Mouse (Mus musculus) layer of hippocampus, adult 8-10 months (tissue): ENCODE data around the gene Hyal2. TPM values are rescaled to one million over a fixed set of nuclear protein-coding genes. Genes with fewer than 3 reads are reported as not detected.

ENCODE experiments used
- DNase-seq, 2 experiments: peaks; one replicate each; pipeline ENCODE4 v3.0.0; 2022; ENCODE audit warnings: low spot score in 2 of 2
- total RNA-seq, 4 experiments: library from RNA; stranded (reverse); gene quantifications; 2 replicates each; pipeline ENCODE4 v1.2.4; 2022

The Hyal2 gene
- total RNA-seq, 4 experiments from 2014 or later, result 12.9 to 16.6 (median 16.4) TPM

DNA sequence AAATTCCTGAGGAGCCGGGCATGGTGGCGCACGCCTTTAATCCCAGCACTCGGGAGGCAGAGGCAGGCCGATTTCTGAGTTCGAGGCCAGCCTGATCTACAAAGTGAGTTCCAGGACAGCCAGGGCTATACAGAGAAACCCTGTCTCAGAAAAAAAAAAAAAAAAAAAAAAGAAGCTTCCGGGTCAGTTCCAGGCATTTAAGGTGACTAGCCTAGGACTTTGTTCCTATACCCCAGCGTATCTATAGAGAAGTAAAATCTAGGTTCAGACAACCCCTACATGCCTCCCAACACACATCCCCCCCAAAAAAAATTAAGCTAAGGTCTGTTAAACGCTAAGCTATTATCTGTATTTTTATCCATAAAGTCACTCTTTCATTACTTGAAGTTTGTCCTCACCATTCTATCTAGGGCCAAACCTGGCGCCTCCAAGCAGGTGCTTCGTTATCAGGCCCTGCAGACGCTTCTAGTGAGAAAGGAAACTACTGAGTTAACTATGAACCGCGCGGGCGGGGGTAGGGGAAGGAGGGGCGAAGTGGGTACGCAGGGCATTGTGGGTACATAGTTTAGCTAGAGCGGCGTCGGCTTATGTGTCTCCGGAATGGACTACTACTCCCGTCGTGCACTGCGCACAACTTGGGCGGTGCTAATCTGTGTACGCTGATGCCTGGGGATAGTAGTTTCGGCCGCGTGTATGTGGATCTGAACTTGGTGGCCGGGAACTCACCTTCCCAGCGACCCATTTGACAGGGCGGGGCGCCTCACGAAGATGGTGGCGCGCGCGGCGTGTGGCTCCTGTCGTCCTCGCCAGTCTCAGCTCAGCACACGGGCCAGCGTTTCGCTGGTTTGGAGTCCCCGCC lies 19.5 kb downstream of the Hyal2 start, which contains the start of gene Ifrd2:
Ifrd2 (plus strand) TSS at position 669 of the 859 bp plus-strand sequence.
- peak; percentile 98 to 99 for DNase-seq

DNA sequence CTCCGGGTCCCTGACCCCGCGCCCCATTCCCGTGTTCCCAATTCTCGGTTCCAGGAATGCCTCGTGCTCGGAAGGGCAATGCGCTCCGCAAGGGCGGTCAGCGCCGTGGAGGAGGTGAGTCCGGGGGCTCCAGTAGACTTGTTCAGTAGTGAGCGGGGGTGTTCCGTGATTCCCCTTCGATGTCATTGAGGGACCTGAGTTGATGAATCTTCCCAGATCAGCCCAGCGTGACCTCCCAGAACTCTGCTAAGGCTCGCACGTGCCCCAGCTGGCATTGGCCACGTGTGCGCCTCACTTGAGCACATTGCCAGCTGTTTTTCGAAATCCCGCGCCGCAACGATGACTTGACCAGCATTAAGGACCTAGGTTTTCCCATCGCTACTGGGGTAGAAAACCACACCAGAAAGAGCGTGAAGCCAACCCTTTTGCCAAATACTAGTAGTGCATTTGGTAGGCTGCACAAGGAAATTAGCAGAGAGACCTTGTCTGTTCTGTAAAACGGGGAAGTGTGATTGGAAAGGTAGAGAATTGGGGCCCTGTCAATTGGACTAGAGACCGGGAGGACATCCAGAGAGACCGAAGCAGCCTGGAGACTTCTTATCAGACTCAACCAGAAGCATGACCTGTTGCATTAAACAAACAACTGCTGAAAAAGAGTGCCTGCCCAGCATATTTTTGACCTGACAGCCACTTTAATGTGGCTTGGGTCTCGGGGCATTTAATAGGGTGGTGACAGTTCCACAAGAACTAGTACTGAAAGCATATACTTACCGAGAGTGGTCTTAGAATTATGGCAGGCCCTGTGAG lies 20.3 kb downstream of the Hyal2 start:
- DNase-seq, result no peak

DNA sequence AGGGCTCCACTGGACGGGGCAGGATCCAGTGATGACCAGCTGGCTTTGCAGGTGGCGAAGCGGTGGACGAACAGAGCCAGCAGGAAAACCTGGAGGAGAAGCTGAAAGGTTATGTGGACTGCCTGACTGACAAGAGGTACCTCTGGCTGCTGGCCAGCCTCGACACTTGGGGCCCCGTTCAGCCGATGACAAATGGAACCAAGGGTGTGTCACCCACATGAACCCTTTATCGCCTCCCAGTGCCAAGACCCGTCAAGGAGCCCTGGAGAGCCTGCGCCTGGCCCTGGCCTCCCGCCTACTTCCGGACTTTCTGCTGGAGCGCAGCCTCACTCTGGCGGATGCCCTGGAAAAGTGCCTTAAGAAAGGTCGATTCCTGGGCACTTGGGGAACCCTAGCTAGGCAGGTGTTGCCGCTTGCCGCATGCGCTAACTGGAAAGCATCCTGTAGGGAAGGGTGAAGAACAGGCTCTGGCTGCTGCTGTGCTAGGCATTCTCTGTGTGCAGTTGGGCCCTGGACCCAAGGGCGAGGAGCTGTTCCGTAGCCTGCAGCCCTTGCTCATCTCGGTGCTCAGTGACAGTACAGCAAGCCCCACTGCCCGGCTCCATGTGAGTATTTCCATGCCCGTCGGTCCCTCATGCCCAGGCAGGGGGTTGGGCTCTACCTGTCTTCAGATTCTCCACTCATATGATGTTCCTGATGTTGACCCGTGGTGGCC lies 22.5 kb downstream of the Hyal2 start:
- no peak for DNase-seq

DNA sequence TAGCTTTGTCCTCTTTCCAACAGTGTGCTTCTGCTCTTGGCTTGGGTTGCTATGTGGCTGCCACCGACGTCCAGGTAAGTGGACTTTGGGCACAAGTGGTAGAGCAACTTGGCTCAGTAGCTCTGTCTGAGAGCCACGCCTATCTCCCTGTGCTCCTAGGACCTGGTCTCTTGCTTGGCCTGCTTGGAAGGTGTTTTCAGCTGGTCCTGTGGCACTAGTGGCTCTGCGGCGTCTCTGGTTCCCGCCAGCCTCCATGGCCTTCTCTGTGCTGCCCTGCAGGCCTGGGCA lies 23.0 kb downstream of the Hyal2 start:
- no peak for DNase-seq

DNA sequence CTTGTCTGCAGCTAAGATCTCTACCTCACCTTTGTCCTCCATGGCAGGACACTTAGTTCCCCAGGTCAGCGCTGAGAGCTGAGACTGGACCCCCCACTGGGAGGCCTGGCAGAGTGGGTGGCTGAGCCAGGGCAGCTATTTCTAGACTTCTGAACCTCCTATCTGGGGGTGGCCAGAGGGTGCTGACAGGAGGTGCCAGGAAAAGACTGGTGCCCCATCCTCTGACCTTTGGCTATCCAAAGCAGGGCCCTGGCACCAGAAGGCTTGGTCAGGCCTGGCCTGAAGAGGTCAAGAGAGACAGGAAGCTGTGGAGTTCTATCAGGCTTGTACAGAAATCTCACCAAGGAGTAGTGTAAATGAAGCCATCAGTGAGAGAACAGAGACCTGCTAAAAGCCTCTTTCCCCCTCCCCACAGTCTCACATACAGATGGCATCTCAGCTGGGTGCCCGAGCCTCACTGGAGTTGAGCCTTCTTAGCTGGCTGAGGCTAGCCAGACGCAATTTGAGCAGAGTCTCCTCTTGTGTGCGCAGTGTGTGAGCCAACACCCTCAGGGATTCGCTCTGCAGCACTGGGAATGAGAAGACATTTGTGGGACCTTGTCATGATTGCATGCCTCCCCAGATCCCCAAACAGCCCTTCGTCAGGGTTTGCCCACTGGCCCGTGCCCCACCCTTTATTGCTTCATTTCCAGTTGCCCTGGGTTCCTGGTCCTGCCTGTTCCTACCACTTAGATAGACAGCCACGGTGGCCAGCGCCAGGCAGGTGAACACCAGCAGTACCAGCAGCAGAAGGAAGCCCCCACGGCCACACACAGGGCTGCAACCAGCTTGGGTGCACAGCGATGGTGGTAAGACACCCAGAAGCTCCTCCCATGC lies 25.6 kb downstream of the Hyal2 start:
- no peak for DNase-seq

DNA sequence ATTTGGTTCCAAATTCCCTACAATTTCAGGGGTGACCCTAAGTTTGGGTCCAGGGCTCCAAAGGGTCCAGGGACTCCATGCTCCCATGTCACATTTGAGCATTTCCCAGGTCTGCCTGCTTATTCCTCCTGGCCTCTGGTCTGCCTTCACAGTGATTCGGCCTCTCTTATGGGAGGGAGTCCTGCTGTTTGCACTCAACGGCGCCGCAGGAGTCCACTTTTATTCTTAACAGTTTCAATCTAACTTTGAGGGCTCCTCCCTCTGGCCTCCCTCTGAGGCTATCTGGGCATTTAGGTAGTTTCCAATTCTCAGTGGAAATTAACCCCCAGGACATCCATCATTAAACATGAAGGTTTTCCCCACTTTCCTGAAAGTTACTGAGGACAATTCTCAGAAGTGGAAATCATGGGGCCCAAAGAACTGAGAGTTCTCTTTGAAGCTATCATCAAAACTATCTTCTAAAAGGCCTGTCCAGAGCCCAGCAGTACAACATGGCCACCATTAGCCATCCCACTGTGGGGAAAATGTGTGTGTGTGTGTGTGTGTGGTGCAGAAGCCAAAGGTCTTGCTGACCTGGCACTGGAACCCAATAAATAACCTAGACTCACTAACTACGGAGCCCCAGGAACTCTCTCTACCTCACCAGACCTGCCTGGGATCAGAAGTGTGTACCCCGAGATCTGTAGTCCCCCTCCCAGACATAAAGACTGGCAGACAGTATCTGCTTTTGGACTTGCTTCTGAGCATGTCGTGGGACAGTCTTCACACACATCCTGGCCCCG lies 26.7 kb downstream of the Hyal2 start:
- DNase-seq, result no peak

DNA sequence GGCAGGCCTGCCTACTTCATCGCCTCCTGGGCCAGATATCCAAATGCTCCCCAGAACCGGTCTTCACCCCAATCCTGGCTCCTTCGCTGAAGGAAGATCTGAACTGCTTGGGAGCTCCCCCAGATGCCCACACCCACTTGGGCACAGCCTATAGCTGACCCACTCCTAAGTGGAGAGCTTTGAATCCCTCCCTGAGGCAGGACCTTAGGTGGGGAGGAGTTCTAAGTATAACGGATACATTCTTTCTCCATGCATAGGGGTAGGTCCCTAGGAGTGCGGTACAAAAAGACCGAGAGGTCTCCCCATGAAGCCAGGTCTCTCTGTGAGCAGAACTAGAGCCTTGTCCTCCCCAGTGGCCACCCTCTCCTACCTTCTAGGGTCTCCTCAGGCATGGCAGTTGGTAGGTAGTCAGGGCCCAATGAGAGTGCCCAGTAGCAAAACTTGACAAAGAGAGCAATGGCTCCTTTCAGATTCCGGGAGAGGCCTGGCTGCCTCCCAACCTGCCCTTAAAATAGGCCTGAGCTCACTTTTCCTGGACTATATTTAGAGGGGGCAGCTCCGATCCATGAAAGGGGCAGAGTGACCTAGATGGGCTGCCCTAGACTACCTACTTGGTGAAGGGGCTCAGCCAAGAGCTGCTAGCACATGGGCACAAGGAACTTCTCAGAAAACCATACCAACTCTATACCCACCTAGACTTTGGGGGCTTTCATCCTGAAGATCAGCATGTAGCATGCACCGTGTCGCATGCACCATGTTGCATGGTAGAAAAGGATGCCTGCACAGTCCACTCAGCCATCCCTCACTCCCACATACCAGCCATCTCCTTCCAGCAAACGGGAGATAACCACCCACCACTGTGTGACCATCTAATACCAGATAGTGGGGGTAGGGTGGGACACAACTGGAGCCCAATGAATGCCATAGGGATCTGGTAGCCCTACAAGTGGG lies 29.1 kb downstream of the Hyal2 start:
- DNase-seq, result no peak

DNA sequence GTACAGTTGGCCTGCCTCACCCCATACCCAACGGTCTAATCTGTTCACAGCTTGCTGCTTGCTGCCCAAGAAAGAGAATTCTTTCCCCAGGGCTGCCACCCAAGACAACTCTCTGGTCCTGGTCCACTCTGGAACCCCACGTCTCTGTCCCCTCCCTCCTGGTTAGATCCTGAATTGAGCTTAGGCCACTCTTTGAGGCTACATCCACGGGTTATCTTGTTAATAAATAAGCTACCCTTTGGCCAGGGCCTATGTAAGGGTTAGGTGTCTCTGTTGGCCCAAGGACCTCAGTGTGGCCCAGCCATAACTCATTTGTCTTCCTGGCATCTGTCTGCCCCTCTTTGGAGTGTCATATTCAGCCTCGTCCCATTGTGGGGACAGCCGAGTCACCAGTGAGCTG lies 30.6 kb downstream of the Hyal2 start:
- no peak for DNase-seq

DNA sequence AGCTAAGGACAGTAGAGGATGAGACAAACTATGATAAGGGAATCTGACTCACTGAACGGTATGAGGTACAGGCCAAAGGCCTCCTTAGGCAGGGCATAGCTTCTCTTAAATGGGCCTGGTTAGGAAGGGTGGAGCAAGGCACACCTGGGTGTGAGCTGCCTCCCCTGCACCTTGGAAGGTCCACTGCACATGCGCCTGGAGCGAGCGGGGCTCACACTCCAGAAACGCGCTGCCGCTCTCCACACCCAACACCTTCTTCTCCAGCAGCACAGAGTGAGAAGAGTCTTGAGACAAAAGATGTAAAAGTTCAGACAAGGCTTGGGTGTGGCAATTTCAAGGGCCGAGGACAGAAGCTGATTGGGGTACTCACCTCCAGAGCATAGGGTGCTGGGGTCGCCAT lies 31.7 kb downstream of the Hyal2 start:
- no peak for DNase-seq

DNA sequence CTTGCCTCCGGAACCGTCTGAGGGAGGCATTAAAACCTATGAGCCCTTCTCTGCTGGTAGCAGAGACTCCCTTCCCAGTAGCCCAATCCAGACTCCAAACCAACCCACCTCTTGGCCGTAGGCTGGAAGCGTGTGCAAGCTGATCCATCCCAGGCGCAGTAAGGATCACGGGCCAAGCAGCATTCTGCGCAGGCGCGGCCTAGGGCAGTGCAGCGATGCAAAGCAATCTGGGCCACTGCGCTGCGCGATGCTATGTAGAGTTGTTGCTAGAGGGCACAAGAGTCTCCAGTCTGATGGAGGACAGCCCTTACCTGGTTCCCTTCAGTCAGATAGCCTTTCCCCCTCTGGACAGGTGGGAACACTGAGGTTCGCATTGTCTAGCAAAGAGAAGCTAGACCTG lies 32.1 kb downstream of the Hyal2 start:
- no peak for DNase-seq

DNA sequence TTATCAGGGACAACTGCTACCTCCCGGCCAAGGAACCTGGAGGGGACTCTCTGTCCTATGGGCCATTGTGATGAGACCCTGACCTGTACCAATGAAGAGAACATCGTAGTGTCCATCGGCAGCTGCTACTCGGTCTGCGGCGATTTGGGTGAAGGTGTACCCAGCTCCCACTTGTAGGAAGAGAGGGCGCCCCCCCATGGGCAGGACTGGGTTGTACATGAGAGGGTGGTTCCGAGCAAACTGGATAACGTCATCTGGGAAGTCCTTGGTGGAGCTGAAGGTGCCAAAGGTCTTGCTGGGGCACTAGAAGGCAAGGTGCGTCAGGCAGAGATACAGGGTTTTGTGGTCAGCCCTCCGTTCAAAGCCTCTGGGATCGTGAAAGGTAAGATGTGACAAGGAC lies 33.0 kb downstream of the Hyal2 start:
- DNase-seq, result no peak

DNA sequence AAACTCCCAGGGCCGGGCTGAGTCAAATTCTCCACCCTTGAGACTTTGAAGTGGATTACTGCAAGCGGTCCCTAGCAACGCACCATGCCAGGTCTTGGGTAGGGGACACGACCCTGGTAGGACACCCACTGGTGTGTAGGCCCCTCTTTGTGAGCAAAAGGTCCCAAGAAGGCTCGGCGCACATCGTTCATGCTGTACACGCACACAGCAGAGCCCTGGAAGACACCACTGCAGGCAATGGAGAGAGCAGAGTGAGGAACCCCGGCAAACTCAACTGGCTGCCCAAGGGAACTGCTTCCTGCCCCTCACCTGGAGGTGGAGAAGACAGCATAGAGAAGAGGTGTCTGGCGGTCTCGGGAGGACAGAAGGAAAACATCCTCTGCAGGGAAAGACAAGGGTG lies 33.5 kb downstream of the Hyal2 start:
- DNase-seq, result no peak

DNA sequence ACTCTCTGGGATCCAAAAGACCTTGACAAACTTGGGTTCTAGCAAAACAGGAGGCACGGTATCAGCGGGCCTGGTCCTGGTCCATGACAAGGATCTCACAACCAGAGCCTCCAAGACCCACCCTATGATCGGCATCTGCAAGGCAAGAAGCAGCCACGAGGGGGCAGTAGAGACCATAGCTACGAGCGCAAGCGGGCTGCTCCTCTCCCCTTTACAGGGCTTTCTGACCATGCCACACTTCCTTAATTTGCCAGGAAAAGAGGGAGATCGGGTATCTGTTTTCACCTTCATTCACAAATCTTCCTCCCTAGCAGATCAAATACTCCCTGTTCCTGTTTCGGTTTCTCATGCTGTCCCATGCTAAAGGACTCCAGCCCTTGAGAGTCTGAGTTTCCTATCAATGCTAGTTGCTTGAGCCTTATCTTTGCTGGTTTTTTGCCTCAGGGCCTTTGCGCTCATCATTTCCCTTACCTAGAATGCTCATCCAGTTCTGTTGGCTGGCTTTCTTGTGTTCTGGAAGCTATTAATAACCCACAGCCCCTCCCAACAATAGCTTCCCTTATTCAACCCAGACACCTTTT lies 34.4 kb downstream of the Hyal2 start:
- peak; percentile 84 to 94 for DNase-seq

DNA sequence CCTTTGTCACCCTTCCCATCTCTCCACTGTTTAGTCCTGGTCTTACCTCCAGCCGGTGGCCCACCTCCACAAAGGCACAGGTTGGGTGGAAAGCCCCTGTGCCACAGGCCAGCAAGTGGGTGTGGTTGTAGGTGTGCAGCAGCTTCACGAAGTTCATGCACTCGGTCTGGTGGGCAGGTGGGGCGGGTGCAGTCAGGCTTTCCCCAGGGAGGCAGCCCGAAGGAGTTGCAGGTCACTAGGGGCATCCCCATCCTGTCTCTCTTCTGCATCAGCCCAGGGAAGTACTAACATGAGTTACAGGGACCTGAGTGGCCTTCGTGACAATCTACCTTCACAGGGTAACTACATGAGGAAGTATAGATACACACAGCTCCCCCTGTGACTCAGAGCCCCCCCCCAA lies 35.5 kb downstream of the Hyal2 start:
- DNase-seq, result no peak

DNA sequence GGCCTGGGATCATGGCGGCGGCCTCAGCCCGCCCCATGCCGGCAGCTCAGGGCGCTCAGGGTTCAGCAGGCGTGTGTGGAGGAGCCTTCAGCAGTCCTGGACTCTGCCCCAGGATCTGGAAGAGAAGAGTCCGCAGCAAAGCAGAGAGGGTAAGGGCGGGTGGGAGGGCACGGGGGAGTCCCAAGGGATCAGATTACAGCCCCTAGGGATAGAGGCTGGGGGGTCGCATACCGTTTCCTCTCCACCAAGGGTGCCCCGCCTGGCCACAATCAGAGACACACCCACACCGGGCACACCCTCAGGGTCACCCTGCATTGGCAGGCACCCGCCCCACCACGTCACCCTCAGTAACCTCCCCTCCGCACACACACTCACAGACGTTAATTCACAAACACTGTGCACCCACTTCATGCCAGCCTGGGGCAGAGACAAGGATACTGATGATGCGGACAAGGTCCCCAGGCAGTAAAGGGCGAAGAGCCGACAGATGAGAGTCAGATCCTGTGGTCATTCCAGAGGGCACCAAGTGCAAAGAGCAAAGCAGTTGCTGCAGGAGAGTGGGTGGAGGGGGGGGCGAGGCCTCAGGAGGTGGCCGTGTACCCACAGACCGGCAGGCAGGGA lies 37.4 kb downstream of the Hyal2 start:
- DNase-seq, result no peak

DNA sequence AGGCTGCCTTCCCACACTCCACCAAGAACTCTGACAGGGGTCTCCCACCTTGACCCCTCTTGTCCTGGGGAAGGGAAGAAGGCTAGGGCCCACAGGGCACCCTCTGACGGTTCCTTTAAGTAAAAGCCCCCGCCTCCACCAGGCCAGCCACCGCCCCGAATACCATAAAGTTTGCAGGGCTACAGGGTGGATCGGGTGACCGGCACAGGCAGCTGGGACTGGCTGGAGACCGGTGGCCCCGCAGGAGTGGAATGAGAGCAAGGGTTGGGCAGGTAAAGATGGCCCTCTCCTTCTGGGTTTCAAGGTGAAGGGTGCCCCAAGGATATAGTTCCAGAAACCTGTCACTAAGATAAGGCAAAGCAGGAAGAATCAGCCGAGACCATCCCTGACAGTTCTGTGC lies 38.8 kb downstream of the Hyal2 start:
- no peak for DNase-seq

DNA sequence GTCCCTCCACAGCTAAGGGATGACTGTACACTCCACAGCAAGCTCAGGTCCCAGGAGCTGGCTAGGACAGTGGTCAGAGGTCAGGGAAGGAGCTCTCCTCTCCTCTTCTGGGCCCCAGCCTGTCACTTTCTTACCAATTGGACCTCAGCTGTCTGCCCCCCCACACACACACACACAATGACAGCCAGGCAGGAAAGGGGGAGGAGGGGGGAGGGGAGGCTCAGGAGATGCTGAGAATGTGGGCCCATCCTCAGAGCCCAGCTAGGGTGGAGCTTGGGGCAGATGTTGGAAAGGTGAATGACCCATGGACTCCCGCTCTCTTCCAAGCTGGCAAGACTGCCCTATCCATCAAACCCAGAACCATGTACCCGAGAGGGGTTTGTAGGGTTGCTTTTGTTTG lies 39.3 kb downstream of the Hyal2 start:
- DNase-seq, result no peak

DNA sequence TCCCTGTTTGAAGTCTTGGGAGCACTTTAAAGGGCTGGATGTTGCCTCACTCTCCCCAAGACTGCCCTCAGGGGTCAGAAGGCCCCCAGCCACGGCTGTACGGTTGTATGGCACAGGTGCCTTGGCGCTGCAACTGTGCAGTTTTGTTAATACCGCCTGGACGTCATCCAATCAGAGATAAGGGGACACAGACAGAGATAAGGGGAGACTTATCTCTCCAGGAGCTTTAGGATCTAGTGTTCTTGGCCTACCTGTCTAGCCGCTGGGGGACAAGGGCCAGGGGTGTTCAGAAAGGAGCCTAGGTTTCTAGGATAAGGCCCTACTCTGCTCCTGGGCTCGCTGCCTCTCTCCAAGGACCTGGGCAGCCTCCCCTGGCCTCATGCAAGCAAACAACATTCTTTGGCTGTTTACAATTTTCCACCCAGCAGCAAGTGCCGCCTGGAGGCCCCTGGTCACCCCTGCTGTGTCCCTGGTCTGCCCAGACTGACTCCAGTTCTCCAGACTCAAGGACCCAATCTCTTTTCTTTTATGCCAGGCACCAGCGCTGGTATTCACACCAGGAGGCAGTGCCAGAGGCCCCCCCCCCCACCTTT lies 40.0 kb downstream of the Hyal2 start:
- DNase-seq, result no peak
